Mouse (Mus musculus): ENCODE measurements around the gene Arih1. TPM values are rescaled to one million over a fixed set of nuclear protein-coding genes. Genes with fewer than 3 reads are reported as not detected.

The Arih1 gene
- polyA plus RNA-seq, 1 experiment from 2014 or later: 20.4 TPM

DNA sequence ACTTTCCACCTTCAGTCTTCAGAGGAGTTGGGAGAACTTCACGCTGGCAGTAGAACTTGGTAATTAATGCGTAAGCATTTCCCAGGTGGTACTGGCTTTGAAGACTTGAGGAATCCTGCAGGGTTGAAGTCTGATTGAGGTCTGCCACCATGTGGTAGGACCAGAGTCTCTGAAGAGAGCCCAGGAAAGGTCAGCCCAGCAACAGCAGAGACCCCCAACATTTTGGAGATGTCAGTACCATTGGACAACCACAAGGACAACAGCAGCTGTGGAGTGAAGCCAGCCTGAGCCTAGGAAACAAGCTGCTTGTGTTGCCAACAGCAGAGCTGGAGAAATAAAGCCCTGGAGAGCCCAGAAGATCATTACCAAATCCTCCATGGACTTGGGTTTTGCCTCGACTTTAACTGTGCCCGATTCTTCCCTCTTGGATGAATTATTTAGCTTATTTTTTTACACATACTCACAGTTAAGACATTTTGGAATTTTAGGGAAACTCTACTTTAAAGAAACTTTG, 27.4 kb downstream of the Arih1 start:
- no peak overlapping the region for H3K4me3 ChIP-seq (ENCODE audit: low read depth, low read length)
- H3K27me3 ChIP-seq (ENCODE audit: control insufficient read depth, insufficient read depth, low read length): no peaks in the 10 kb centered on the region
- H3K9me3 ChIP-seq (replicated peaks; ENCODE audit: control insufficient read depth, low read length): no peaks in the 10 kb centered on the region
- H3K9ac ChIP-seq (replicated peaks; ENCODE audit: low read length): no peak overlapping the region
- no peaks in the 10 kb centered on the region for H3K36me3 ChIP-seq (replicated peaks; ENCODE audit: control insufficient read depth, insufficient read depth, low read depth, low read length)
- H3K27ac ChIP-seq (replicated peaks; ENCODE audit: low read depth, low read length): no peak overlapping the region
- WGBS: 71% methylated on average over 4 of the region's 4 CpGs
- H3K4me2 ChIP-seq (ENCODE audit: low read depth, low read length): no peak overlapping the region
- ATAC-seq (replicated peaks; ENCODE audit: insufficient number of reproducible peaks, low FRiP score, low TSS enrichment, low read depth) (no peak), DNase-seq (ENCODE audit: low spot score) (no peak)
- H3K4me1 ChIP-seq (ENCODE audit: control insufficient read depth, insufficient read depth, low read length): no peaks in the 10 kb centered on the region

DNA sequence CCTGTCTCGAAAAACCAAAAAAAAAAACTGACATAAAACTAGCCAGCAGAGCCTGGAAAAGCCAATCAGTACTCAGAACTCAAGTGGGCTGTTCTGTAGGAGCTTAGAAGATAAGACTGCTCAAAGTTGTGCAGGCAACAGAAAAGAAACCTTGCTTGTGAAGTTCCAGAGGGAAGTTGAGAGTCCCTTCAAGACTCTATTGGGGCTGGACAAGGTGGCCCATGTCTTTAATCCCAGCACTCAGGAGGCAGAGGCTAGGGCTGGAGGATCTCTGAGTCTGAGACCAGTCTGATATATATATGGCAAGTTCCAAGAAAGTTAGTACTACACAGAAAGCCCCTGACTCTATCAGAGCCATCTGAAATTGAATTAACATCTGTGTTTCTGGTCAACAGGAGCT, 28.0 kb downstream of the Arih1 start:
- DNase-seq (ENCODE audit: low spot score) (no peak), ATAC-seq (replicated peaks; ENCODE audit: insufficient number of reproducible peaks, low FRiP score, low TSS enrichment, low read depth) (no peak)
- Histone ChIP-seq H3K4me3 (ENCODE audit: low read depth, low read length) (no peak overlapping the region), H3K4me1 (ENCODE audit: control insufficient read depth, insufficient read depth, low read length) (no peaks in the 10 kb centered on the region), H3K27me3 (ENCODE audit: control insufficient read depth, insufficient read depth, low read length) (no peaks in the 10 kb centered on the region), H3K4me2 (ENCODE audit: low read depth, low read length) (no peak overlapping the region), H3K27ac (replicated peaks; ENCODE audit: low read depth, low read length) (no peak overlapping the region), H3K36me3 (replicated peaks; ENCODE audit: control insufficient read depth, insufficient read depth, low read depth, low read length) (no peaks in the 10 kb centered on the region), H3K9ac (replicated peaks; ENCODE audit: low read length) (no peak overlapping the region), H3K9me3 (replicated peaks; ENCODE audit: control insufficient read depth, low read length) (no peaks in the 10 kb centered on the region)
- WGBS: 95% methylated on average over 1 of the region's 1 CpGs

DNA sequence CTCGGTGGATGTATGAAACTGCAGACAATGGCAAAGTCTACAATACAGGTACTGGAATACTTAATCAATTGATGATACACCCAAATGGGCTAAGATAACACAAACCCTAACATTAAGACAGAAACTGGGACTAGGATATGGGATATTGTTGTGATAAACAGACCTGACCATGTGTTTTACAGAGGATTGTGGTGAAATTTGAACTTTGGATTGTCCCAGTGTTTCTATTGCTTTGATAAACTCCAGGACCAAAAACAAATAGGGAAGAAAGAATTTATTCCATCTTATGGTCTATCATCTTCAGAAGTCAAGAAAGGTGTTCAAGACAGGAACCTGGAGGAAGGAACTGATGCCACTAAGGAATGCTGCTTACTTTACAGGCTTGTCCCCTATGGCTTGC, 28.7 kb downstream of the Arih1 start:
- Histone ChIP-seq H3K27ac (replicated peaks; ENCODE audit: low read depth, low read length) (no peak overlapping the region), H3K4me2 (ENCODE audit: low read depth, low read length) (no peak overlapping the region), H3K27me3 (ENCODE audit: control insufficient read depth, insufficient read depth, low read length) (no peaks in the 10 kb centered on the region), H3K36me3 (replicated peaks; ENCODE audit: control insufficient read depth, insufficient read depth, low read depth, low read length) (no peaks in the 10 kb centered on the region), H3K4me3 (ENCODE audit: low read depth, low read length) (no peak overlapping the region), H3K4me1 (ENCODE audit: control insufficient read depth, insufficient read depth, low read length) (no peaks in the 10 kb centered on the region), H3K9me3 (replicated peaks; ENCODE audit: control insufficient read depth, low read length) (no peaks in the 10 kb centered on the region), H3K9ac (replicated peaks; ENCODE audit: low read length) (no peak overlapping the region)
- ATAC-seq (replicated peaks; ENCODE audit: insufficient number of reproducible peaks, low FRiP score, low TSS enrichment, low read depth): no peak
- 89% methylated on average over 1 of the region's 1 CpGs for WGBS
- DNase-seq (ENCODE audit: low spot score): no peak

DNA sequence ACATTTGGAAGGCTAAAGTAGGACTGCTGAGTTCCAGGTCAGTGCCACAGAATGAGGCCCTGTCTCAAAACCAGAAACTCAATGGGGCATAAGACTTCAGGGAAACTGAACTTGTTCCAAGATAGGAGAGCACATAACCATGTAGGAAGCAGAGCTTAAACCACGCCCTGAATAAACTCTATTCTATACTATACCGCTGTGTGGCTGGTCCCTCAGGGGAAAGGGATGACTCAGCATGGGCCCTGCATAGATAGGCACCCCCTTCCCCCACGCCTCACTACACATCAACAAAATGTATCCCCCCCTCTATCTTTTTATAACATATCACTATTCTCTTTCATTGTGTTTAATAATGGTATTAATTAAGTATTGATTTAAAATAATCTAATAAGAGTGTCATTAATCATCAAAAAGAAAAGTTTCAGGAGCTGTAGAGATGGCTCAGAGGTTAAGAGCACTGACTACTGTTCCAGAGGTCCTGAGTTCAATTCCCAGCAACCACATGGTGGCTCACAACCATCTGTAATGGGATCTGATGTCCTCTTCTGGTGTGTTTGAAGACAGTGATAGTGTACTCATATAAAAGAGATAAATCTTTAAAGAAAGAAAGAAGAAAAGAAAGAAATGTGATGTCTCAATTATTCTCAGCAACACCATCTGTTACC, 30.9 kb downstream of the Arih1 start:
- ATAC-seq (replicated peaks; ENCODE audit: insufficient number of reproducible peaks, low FRiP score, low TSS enrichment, low read depth): no peak

DNA sequence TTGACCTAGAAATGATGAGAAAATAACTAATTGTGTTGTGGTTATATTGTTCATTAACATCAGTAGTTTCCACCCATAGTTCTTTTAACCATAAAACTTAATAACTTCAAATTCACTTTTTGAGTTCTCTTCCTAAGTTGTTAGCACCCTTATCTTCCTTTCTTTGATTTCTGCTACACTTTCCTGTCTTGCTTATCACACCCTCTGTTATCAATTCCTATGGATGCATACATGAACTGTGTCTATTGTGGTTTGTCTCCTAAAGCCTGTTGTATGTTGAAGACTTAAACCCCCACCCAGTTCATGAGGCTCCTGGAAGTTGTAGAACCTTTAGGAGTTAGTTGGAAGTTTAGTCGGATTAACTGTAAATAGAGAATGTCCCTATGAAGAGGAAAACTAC, 52.7 kb downstream of the Arih1 start:
- WGBS: 88% methylated on average over 1 of the region's 1 CpGs
- no peaks in the 10 kb centered on the region for H3K36me3 ChIP-seq (replicated peaks; ENCODE audit: control insufficient read depth, insufficient read depth, low read depth, low read length)

More for the DNA sequence above, 30.9 kb downstream of the Arih1 start:
- no peaks in the 10 kb centered on the region for H3K9me3 ChIP-seq (replicated peaks; ENCODE audit: control insufficient read depth, low read length)
- H3K4me2 ChIP-seq (ENCODE audit: low read depth, low read length): no peak overlapping the region
- H3K36me3 ChIP-seq (replicated peaks; ENCODE audit: control insufficient read depth, insufficient read depth, low read depth, low read length): no peaks in the 10 kb centered on the region
- H3K27me3 ChIP-seq (ENCODE audit: control insufficient read depth, insufficient read depth, low read length): no peaks in the 10 kb centered on the region
- no peak overlapping the region for H3K4me3 ChIP-seq (ENCODE audit: low read depth, low read length)
- H3K9ac ChIP-seq (replicated peaks; ENCODE audit: low read length): no peak overlapping the region
- H3K4me1 ChIP-seq (ENCODE audit: control insufficient read depth, insufficient read depth, low read length): no peaks in the 10 kb centered on the region
- no peak for DNase-seq (ENCODE audit: low spot score)
- WGBS: 73% methylated on average over 3 of the region's 3 CpGs
- H3K27ac ChIP-seq (replicated peaks; ENCODE audit: low read depth, low read length): no peak overlapping the region

GRCm38 (mm10) chr9:59431626-59432025, 54.8 kb downstream of the Arih1 start:
- H3K4me2 ChIP-seq (ENCODE audit: low read depth, low read length): no peak overlapping the region
- no peak overlapping the region for H3K27ac ChIP-seq (replicated peaks; ENCODE audit: low read depth, low read length)
- no peaks in the 10 kb centered on the region for H3K9me3 ChIP-seq (replicated peaks; ENCODE audit: control insufficient read depth, low read length)
- H3K4me1 ChIP-seq (ENCODE audit: control insufficient read depth, insufficient read depth, low read length): no peaks in the 10 kb centered on the region
- no peaks in the 10 kb centered on the region for H3K36me3 ChIP-seq (replicated peaks; ENCODE audit: control insufficient read depth, insufficient read depth, low read depth, low read length)
- H3K4me3 ChIP-seq (ENCODE audit: low read depth, low read length): no peak overlapping the region
- no peaks in the 10 kb centered on the region for H3K27me3 ChIP-seq (ENCODE audit: control insufficient read depth, insufficient read depth, low read length)
- no peak for DNase-seq (ENCODE audit: low spot score)
- no peak overlapping the region for H3K9ac ChIP-seq (replicated peaks; ENCODE audit: low read length)
- no peak for ATAC-seq (replicated peaks; ENCODE audit: insufficient number of reproducible peaks, low FRiP score, low TSS enrichment, low read depth)
- WGBS: 98% methylated on average over 2 of the region's 2 CpGs

More for the DNA sequence above, 52.7 kb downstream of the Arih1 start:
- H3K9me3 ChIP-seq (replicated peaks; ENCODE audit: control insufficient read depth, low read length): no peaks in the 10 kb centered on the region
- no peaks in the 10 kb centered on the region for H3K27me3 ChIP-seq (ENCODE audit: control insufficient read depth, insufficient read depth, low read length)
- no peak overlapping the region for H3K9ac ChIP-seq (replicated peaks; ENCODE audit: low read length)
- H3K4me2 ChIP-seq (ENCODE audit: low read depth, low read length): no peak overlapping the region
- ATAC-seq (replicated peaks; ENCODE audit: insufficient number of reproducible peaks, low FRiP score, low TSS enrichment, low read depth) (no peak), DNase-seq (ENCODE audit: low spot score) (no peak)
- no peak overlapping the region for H3K4me3 ChIP-seq (ENCODE audit: low read depth, low read length)
- H3K27ac ChIP-seq (replicated peaks; ENCODE audit: low read depth, low read length): no peak overlapping the region
- no peaks in the 10 kb centered on the region for H3K4me1 ChIP-seq (ENCODE audit: control insufficient read depth, insufficient read depth, low read length)

- 93% methylated on average over 6 of the region's 6 CpGs for WGBS
Measured at GRCm38 (mm10) chr9:59420487-59420886, 65.9 kb downstream of the Arih1 start.

GRCm38 (mm10) chr9:59407271-59407670, 79.1 kb downstream of the Arih1 start:
- WGBS: 100% methylated on average over 1 of the region's 1 CpGs
- no peaks in the 10 kb centered on the region; the same call in 1 of the 2 replicates for H3K36me3 ChIP-seq (replicated peaks; ENCODE audit: control insufficient read depth, insufficient read depth, low read depth, low read length)
- ATAC-seq (replicated peaks; ENCODE audit: insufficient number of reproducible peaks, low FRiP score, low TSS enrichment, low read depth): no peak

More at GRCm38 (mm10) chr9:59420487-59420886, 65.9 kb downstream of the Arih1 start:
- DNase-seq (ENCODE audit: low spot score): no peak
- H3K27me3 ChIP-seq (ENCODE audit: control insufficient read depth, insufficient read depth, low read length): no peaks in the 10 kb centered on the region
- no peaks in the 10 kb centered on the region for H3K9me3 ChIP-seq (replicated peaks; ENCODE audit: control insufficient read depth, low read length)
- ATAC-seq (replicated peaks; ENCODE audit: insufficient number of reproducible peaks, low FRiP score, low TSS enrichment, low read depth): no peak
- no peak overlapping the region for H3K9ac ChIP-seq (replicated peaks; ENCODE audit: low read length)
- H3K4me2 ChIP-seq (ENCODE audit: low read depth, low read length): no peak overlapping the region
- no peaks in the 10 kb centered on the region for H3K4me1 ChIP-seq (ENCODE audit: control insufficient read depth, insufficient read depth, low read length)
- no peak overlapping the region for H3K27ac ChIP-seq (replicated peaks; ENCODE audit: low read depth, low read length)
- H3K36me3 ChIP-seq (replicated peaks; ENCODE audit: control insufficient read depth, insufficient read depth, low read depth, low read length): no peaks in the 10 kb centered on the region
- H3K4me3 ChIP-seq (ENCODE audit: low read depth, low read length): no peak overlapping the region

More at GRCm38 (mm10) chr9:59407271-59407670, 79.1 kb downstream of the Arih1 start:
- Histone ChIP-seq H3K27me3 (ENCODE audit: control insufficient read depth, insufficient read depth, low read length) (no peaks in the 10 kb centered on the region), H3K9me3 (replicated peaks; ENCODE audit: control insufficient read depth, low read length) (no peaks in the 10 kb centered on the region), H3K9ac (replicated peaks; ENCODE audit: low read length) (no peak overlapping the region), H3K4me3 (ENCODE audit: low read depth, low read length) (no peak overlapping the region), H3K4me1 (ENCODE audit: control insufficient read depth, insufficient read depth, low read length) (no peaks in the 10 kb centered on the region), H3K27ac (replicated peaks; ENCODE audit: low read depth, low read length) (no peak overlapping the region), H3K4me2 (ENCODE audit: low read depth, low read length) (no peak overlapping the region)
- DNase-seq (ENCODE audit: low spot score): no peak
